Mouse (Mus musculus) intestine, embryonic 15.5 days (tissue): ENCODE results near the gene Arpin. TPM values are rescaled to one million over a fixed set of nuclear protein-coding genes. Genes with fewer than 3 reads are reported as not detected.

Source experiments
- ATAC-seq: fragments of 200-750 bp; cut with Nextera tagmentation; 2 replicates; pipeline ENCODE4 v1.8.0; 2017; ENCODE audit warnings: moderate TSS enrichment, moderate library complexity
- H3K27ac ChIP-seq: fragments of 300-500 bp; sonication (generic); 2 replicates; pipeline ENCODE4 v1.5.1; 2015; ENCODE audit warnings: mild to moderate bottlenecking, inconsistent platforms
- H3K27me3 ChIP-seq: fragments of 300-500 bp; sonication (generic); replicated peaks from 2 replicates; pipeline ENCODE4 v1.6.1; 2015; ENCODE audit warnings: inconsistent platforms
- H3K36me3 ChIP-seq: fragments of 300-500 bp; sonication (generic); 2 replicates; pipeline ENCODE4 v1.6.1; 2015; ENCODE audit warnings: inconsistent platforms
- H3K4me1 ChIP-seq: fragments of 300-500 bp; sonication (generic); replicated peaks from 2 replicates; pipeline ENCODE4 v1.6.1; 2015; ENCODE audit warnings: inconsistent platforms
- H3K4me2 ChIP-seq: fragments of 300-500 bp; sonication (generic); replicated peaks from 2 replicates; pipeline ENCODE4 v1.6.1; 2015; ENCODE audit warnings: mild to moderate bottlenecking, inconsistent platforms
- H3K4me3 ChIP-seq: fragments of 300-500 bp; sonication (generic); replicated peaks from 2 replicates; pipeline ENCODE4 v1.5.1; 2015; ENCODE audit warnings: inconsistent platforms
- H3K9ac ChIP-seq: fragments of 300-500 bp; sonication (generic); 2 replicates; pipeline ENCODE4 v1.6.1; 2015; ENCODE audit warnings: inconsistent platforms
- H3K9me3 ChIP-seq: fragments of 300-500 bp; sonication (generic); 2 replicates; pipeline ENCODE4 v1.6.1; 2016; ENCODE audit warnings: inconsistent platforms
- WGBS: fragments of 180-500 bp; shearing (Covaris S2); methylation state at CpG from one replicate; pipeline ENCODE4 v1.1.7; 2015; 5-methylcytosine and 5-hydroxymethylcytosine counted together
- polyA plus RNA-seq: library from polyadenylated mRNA; unstranded; fragments of >200 nt; fragmentation: Nextera tagmentation; extraction: Ambion mirVana; gene quantifications from 2 replicates; pipeline ENCODE4 v1.2.1, GENCODE M21; 2015

The Arpin gene
- polyA plus RNA-seq = 49.7 and 52.7 TPM in 2 replicates

GRCm38 (mm10) chr7:79934862-79935510 lies at the start of gene Arpin:
Gene Arpin (minus strand): TSS chr7:79935359.
- Histone ChIP-seq H3K9me3 (no peaks in the 10 kb centered on the region), H3K4me3 (peak within 1 kb of the TSS; percentile 59), H3K9ac (peak within 1 kb of the TSS; percentile 66), H3K27me3 (no peaks in the 10 kb centered on the region), H3K4me1 (peaks cover 9% of the 10 kb centered on the region; the same call in 1 of the 2 replicates), H3K36me3 (no peaks in the 10 kb centered on the region), H3K27ac (peak within 1 kb of the TSS; percentile 88), H3K4me2 (peak within 1 kb of the TSS; percentile 83)
- WGBS = 2% methylated on average over 32 of the region's 32 CpGs
- ATAC-seq = peak; percentile 90

- Histone ChIP-seq H3K9me3 (no peaks in the 10 kb centered on the region), H3K4me2 (no peak overlapping the region), H3K27ac (no peak overlapping the region), H3K27me3 (no peaks in the 10 kb centered on the region), H3K9ac (no peak overlapping the region), H3K36me3 (no peaks in the 10 kb centered on the region), H3K4me1 (no peaks in the 10 kb centered on the region), H3K4me3 (no peak overlapping the region)
- WGBS = 92% methylated on average over 2 of the region's 2 CpGs
- ATAC-seq = no peak
These were observed 40.2 kb upstream of the Arpin start for GRCm38 (mm10) chr7:79975316-79975715.

GRCm38 (mm10) chr7:79972195-79972594 lies 37.0 kb upstream of the Arpin start:
- no peak overlapping the region for H3K9ac ChIP-seq
- WGBS = 84% methylated on average over 5 of the region's 5 CpGs

GRCm38 (mm10) chr7:79970336-79970735 lies 35.2 kb upstream of the Arpin start:
- H3K4me1 ChIP-seq = no peaks in the 10 kb centered on the region
- no peaks in the 10 kb centered on the region for H3K36me3 ChIP-seq
- H3K4me2 ChIP-seq = no peak overlapping the region
- no peak overlapping the region for H3K4me3 ChIP-seq
- WGBS = 61% methylated on average over 1 of the region's 1 CpGs
- H3K27me3 ChIP-seq = no peaks in the 10 kb centered on the region
- H3K9me3 ChIP-seq = no peaks in the 10 kb centered on the region
- H3K27ac ChIP-seq = no peak overlapping the region
- H3K9ac ChIP-seq = no peak overlapping the region
- ATAC-seq = no peak

More at GRCm38 (mm10) chr7:79972195-79972594, 37.0 kb upstream of the Arpin start:
- H3K27me3 ChIP-seq = no peaks in the 10 kb centered on the region
- no peak overlapping the region for H3K4me2 ChIP-seq
- no peaks in the 10 kb centered on the region for H3K36me3 ChIP-seq
- no peaks in the 10 kb centered on the region for H3K4me1 ChIP-seq
- H3K27ac ChIP-seq = no peak overlapping the region
- no peaks in the 10 kb centered on the region for H3K9me3 ChIP-seq
- H3K4me3 ChIP-seq = no peak overlapping the region
- ATAC-seq = no peak

GRCm38 (mm10) chr7:79968326-79968725 lies 33.2 kb upstream of the Arpin start:
- no peak for ATAC-seq
- H3K27ac ChIP-seq = no peak overlapping the region

GRCm38 (mm10) chr7:79961600-79961999 lies 26.4 kb upstream of the Arpin start:
- H3K36me3 ChIP-seq = no peaks in the 10 kb centered on the region
- H3K9me3 ChIP-seq = no peaks in the 10 kb centered on the region
- no peak overlapping the region for H3K4me2 ChIP-seq
- no peaks in the 10 kb centered on the region for H3K4me1 ChIP-seq
- H3K9ac ChIP-seq = no peak overlapping the region
- 69% methylated on average over 1 of the region's 1 CpGs for WGBS
- H3K4me3 ChIP-seq = no peak overlapping the region
- no peak overlapping the region for H3K27ac ChIP-seq
- no peaks in the 10 kb centered on the region for H3K27me3 ChIP-seq
- no peak for ATAC-seq

More at GRCm38 (mm10) chr7:79968326-79968725, 33.2 kb upstream of the Arpin start:
- Histone ChIP-seq H3K9me3 (no peaks in the 10 kb centered on the region), H3K4me3 (no peak overlapping the region), H3K4me1 (no peaks in the 10 kb centered on the region), H3K27me3 (no peaks in the 10 kb centered on the region), H3K9ac (no peak overlapping the region), H3K36me3 (no peaks in the 10 kb centered on the region), H3K4me2 (no peak overlapping the region)
- WGBS = 82% methylated on average over 6 of the region's 6 CpGs

- ATAC-seq = no peak
- Histone ChIP-seq H3K27me3 (no peaks in the 10 kb centered on the region), H3K4me1 (no peaks in the 10 kb centered on the region), H3K4me2 (no peak overlapping the region), H3K36me3 (no peaks in the 10 kb centered on the region), H3K4me3 (no peak overlapping the region), H3K27ac (no peak overlapping the region), H3K9me3 (no peaks in the 10 kb centered on the region), H3K9ac (no peak overlapping the region)
- WGBS = 84% methylated on average over 1 of the region's 1 CpGs
These were observed 21.0 kb upstream of the Arpin start for GRCm38 (mm10) chr7:79956131-79956530.

- Histone ChIP-seq H3K4me1 (no peaks in the 10 kb centered on the region), H3K27me3 (no peaks in the 10 kb centered on the region), H3K4me3 (no peak overlapping the region), H3K4me2 (no peak overlapping the region), H3K36me3 (no peaks in the 10 kb centered on the region), H3K27ac (no peak overlapping the region), H3K9me3 (no peaks in the 10 kb centered on the region), H3K9ac (no peak overlapping the region)
- WGBS = 90% methylated on average over 1 of the region's 1 CpGs
- no peak for ATAC-seq
These were observed 19.7 kb upstream of the Arpin start for GRCm38 (mm10) chr7:79954890-79955289.

GRCm38 (mm10) chr7:79951038-79951437 lies 15.9 kb upstream of the Arpin start:
- WGBS = 81% methylated on average over 3 of the region's 3 CpGs
- Histone ChIP-seq H3K27ac (no peak overlapping the region), H3K9me3 (no peaks in the 10 kb centered on the region), H3K9ac (no peak overlapping the region), H3K27me3 (no peaks in the 10 kb centered on the region), H3K4me1 (no peaks in the 10 kb centered on the region), H3K4me2 (no peak overlapping the region), H3K4me3 (no peak overlapping the region), H3K36me3 (no peaks in the 10 kb centered on the region)
- no peak for ATAC-seq

GRCm38 (mm10) chr7:79950236-79950635 lies 15.1 kb upstream of the Arpin start:
- no peak for ATAC-seq

GRCm38 (mm10) chr7:79935511-79936205 lies 499 bp upstream of the Arpin start:
- Histone ChIP-seq H3K36me3 (no peaks in the 10 kb centered on the region), H3K27me3 (no peaks in the 10 kb centered on the region), H3K27ac (peak overlapping the region; percentile 88), H3K4me2 (peak overlapping the region; percentile 83), H3K9ac (peak overlapping the region; percentile 66), H3K4me1 (peaks cover 9% of the 10 kb centered on the region; the same call in 1 of the 2 replicates), H3K9me3 (no peaks in the 10 kb centered on the region), H3K4me3 (peak overlapping the region; percentile 59)
- ATAC-seq = peak; percentile 94
- WGBS = 7% methylated on average over 19 of the region's 19 CpGs

More at GRCm38 (mm10) chr7:79950236-79950635, 15.1 kb upstream of the Arpin start:
- no peak overlapping the region for H3K27ac ChIP-seq
- H3K27me3 ChIP-seq = no peaks in the 10 kb centered on the region
- no peaks in the 10 kb centered on the region for H3K4me1 ChIP-seq
- no peak overlapping the region for H3K4me2 ChIP-seq
- no peak overlapping the region for H3K9ac ChIP-seq
- no peaks in the 10 kb centered on the region for H3K36me3 ChIP-seq
- no peak overlapping the region for H3K4me3 ChIP-seq
- 69% methylated on average over 6 of the region's 6 CpGs for WGBS
- H3K9me3 ChIP-seq = no peaks in the 10 kb centered on the region

GRCm38 (mm10) chr7:79934461-79934860 lies 698 bp downstream of the Arpin start:
- Histone ChIP-seq H3K4me1 (peaks cover 9% of the 10 kb centered on the region; the same call in 1 of the 2 replicates), H3K9ac (peak overlapping the region; percentile 66), H3K27me3 (no peaks in the 10 kb centered on the region), H3K4me3 (peak overlapping the region; percentile 59), H3K4me2 (peak overlapping the region; percentile 83), H3K27ac (peak overlapping the region; percentile 88), H3K36me3 (no peaks in the 10 kb centered on the region), H3K9me3 (no peaks in the 10 kb centered on the region)
- 0 out of 2 replicates have a peak, but pooled peaks have one; percentile 1 for ATAC-seq
- WGBS = 34% methylated on average over 5 of the region's 5 CpGs
